Mouse (Mus musculus) urinary bladder, postnatal 14 days (tissue): Measurements from ENCODE around the gene Plaa.
"Not testable (repeated sequence)": the region's sequence is repeated elsewhere in the genome, so short reads cannot be mapped to it uniquely, and the experiment has no call there.

Experiments used
- DNase-seq: peaks from one replicate; pipeline ENCODE4 v3.0.0; 2021; ENCODE audit warnings: low spot score

Plaa gene

DNA sequence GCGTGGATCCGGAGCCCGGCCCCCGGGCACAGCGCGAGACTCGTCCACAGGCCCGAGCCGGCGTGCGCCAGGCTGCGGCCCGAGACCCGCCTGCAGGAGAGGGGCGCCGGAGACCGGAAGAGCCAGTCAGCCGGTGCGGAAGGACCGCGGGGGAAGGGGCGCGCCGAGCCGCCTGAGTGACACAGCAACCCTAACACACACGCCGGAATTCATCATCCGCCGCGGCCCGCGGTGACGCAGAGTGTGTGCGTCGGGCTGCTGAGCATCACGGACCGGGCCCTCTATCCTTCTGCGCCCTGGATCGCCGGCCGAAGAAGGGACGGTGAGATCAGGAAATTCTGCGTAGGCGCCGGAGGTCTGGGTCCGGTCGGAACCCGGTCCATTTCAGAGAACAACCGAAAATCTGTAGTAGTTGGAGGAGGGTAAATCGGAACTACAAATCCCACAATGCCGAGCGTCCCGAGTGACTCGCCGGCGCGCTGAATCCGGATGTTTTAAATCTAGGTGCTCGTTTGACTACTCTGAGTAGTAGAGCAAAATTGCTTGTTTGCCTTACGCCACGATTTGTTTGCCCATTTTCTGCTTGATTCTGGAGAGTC lies at the start of gene Plaa:
TSS of gene Plaa (minus strand) at position 214 of the 599 bp plus-strand sequence.
- peak; percentile 90 for DNase-seq

DNA sequence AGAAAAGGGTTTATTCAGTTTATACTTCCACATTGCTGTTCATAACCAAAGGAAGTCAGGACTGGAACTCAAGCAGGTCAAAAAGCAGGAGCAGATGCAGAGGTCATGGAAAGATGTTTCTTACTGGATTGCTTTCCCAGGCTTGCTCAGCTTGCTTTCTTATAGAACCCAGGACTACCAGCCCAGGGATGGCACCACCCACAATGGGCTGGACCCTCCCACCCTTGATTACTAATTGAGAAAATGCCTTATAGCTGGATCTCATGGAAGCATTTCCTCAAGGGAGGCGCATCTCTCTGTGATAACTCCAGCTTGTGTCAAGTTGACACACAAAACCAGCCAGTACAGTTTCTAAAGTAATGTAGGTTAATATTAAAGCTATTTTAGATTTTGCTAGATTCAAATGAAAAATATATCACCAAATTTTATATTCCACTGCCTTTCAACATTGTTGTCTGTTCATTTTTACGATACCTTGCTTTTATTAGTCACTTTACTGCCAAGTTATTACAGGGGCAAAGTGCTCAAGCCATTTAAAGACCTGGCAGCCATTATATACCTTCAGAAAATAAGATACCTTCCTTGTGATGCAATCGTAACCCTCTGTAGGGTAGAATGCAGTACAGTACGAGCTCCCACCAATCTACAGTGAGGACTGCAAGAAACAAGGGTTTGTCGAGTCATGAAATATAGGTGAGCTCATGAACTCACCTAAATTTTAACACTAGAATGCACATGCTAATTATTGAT lies 47.6 kb upstream of the Plaa start:
- DNase-seq, result not testable (repeated sequence)

DNA sequence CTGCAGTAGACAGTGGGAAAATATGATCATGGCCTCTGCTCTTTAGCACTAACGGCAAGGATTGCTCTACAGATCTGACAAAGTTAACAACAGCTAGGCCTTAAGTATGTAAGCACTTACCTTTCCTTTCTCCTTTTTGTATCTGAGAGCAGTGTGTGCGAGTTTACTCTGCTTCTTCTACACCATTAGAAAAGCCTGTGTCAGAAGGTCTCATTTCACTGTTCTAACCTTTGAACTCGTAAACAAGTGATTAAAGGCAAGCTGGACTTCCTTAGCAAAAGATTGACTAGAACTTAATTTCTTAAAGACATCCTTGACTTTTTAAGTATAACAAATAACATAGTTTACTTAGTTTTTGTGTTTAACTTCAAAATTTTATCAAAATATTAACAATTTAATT lies 46.9 kb upstream of the Plaa start, which contains the start of gene Lrrc19:
TSS of gene Lrrc19 (minus strand) at position 225 of the 400 bp plus-strand sequence.
- no peak for DNase-seq

DNA sequence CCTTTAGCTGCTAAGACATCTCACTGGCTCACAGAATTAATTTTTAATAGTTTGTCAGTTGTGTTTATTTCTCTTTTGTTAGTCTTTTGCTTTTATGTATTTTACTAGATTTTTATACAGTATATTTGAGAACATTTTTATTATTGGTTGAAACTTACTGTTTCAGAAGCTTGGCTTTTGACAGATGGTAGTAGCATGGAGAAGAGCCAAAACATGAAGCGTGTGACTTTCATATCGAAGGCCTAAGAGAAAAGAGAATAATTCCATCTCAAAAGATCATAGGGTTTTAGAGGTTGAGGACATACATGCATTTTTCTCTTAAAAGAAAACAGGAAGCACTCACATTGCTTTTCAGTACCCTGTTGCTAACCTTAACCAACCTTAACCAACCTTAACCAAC lies 40.1 kb upstream of the Plaa start:
- no peak for DNase-seq

DNA sequence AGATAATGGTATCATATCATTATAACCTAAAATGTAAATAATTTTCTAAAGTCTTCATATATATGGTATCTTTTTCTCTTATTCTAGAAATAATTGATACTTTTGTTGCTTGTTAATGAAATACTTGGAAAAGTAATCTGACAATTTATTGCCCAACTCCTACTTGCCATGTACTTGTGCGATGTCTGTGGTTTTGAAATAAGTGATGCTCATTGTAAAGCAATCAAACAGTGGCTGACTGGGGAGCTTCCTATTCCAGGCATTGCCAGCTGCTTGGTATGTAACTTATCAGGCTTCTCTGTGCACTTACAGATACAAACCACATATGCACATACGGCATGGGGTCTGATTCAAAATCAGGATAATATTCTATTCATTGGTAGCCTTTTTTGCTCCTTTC lies 17.0 kb upstream of the Plaa start:
- no peak for DNase-seq

DNA sequence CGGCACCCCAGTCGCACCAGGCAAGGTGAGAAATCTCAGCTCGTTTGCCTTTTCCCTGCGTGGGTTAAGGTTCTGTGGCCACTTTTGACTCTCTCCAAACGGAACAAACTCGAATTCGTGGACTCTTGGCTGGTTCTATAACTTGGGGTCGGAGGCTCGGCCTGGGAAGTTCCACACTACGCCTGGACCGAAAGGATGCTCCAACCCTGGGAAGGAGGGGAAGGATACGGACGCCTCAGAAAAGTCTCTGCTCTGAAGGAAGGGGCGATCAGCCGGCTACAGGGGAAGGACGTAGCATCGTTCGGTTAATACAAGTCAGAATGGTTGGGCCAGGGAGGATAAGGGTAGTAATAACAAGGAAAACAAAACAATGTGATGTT lies 11.6 kb upstream of the Plaa start:
- no peak for DNase-seq

DNA sequence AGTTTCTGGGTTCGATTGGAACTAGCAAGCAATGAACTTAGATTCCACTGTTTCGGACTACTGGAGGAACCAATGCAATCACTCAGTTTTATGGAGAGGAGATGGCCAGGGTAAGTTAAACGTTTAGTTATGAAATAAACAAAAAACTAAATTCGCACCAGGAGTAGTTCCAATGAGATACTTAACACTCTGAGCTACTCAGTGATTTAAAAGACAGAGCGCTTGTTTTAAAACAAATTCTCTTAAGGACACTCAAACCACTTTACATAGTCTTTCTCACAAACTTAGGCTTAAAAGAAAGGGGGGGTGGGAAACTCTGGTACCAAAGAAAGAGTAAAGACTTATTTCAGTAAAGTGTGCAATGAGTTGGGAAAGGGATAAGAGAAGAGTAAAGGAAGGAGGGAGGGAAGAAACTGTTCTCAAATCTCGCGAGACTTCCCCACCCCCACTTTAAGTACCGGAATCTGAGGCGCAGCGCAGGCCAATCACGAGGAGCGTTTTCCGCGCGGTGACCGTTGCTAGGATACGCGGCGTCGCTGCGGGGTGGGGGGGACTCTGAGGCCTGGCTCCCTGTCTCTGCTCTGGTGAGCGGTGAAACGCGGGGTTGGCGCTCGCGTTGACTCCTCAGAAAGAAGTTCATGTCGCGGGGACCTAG lies 11.1 kb upstream of the Plaa start, which contains the start of gene Ift74:
TSS of gene Ift74 (plus strand) at position 520 of the 655 bp plus-strand sequence.
- DNase-seq, result peak; percentile 96

DNA sequence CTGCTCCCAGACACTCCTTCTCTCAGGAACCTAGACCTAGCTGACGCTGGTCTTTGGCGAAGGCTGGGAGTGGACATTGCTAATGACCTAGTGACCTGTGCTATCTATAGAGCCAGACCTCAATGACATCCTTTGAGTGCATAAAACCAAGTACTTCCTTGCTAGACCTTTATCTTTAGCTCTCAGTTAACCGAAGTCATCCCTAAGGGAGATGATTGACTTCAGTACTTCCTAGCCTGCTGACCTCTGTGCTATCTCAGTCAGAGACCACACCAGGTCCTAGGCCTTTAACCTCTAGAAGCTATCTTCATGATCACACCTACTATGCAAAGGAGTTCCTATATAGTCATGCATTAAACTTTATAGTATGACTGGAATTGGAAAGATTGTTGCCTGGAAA lies 7.3 kb upstream of the Plaa start:
- no peak for DNase-seq

DNA sequence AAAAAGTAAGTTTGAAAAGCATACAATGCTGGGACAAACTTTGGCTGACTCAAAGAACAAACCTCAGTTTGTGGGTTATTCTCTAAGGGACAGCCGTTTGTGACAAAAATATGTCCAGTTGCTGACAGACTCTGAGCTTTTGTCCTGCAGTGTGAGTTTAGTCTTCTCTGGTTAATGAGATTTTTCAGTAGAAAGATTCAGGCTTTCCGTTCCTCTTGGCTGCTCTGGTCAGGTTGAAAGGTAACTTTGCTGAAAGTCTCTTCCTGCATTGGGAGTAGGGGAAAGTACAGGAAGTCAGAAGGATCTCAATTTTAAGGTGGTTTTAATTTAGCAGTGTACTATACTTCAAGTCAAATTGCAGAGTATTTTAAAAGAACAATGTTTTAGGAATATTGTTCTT lies 2.5 kb upstream of the Plaa start:
- DNase-seq, result no peak

DNA sequence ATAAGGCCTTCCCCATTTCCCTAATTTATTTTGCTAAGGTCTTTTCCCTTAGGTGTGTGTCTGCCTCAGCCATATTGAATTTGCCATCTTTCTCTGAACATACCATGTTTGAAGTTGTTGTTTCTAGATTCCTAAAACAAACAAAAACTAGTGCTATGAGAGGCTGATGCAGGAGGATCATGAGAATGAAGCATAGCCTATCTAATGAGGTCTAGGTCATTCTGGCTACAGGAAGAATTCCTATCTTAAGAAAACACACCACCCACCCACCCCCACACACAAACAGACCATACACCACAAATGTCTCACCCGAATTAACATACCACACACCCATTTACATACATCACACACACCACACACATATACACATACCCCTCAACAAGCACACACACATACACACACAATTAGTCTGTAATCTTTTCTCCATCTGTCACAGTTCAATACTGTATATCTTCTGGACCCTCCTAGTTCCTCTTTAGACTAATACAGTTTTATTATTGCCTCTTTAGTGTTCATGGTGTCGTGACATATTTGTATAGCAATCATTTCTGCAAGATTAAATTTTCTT lies 1.5 kb upstream of the Plaa start:
- DNase-seq, result no peak

DNA sequence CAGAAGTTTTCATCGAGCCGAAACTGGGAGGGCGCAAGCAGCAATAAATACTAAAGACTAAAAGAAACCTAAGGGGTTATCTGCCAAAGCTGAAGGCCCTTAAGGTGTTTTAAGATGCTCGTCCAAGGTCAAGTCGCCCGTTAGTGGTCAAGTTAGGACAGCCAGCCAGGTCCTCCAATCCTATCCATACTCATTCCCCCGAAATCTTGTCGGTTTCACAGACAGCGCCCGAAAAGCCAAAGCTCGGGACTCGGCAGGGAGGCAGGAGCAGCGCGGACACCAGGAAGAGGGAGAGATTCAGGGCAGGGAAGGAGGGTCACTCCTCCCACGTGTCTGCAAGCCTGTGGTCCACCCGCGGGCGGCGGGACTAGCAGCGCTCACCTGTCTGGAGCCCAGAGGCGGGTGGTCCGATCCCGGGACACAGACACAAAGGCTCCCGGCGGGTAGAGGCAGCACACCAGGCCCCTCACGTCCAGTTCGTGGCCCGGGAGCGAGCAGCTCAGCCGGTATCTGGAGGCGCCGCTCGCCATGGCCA lies 481 bp downstream of the Plaa start:
- peak; percentile 38 for DNase-seq

DNA sequence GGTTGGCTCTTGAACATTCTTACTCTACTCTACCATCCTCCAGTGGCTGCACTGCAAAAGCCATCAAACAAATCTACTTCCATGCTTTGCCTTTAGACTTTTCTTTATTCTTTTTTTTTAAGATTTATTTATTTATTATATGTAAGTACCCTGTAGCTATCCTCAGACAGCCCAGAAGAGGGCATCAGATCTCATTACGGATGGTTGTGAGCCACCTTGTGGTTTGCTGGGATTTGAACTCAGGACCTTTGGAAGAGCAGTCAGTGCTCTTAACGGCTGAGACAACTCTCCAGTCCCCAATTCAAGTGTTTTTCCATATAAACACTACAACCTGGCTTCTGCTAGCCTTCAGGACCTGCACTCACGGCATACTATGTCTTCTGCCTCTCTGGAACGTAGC lies 1.6 kb downstream of the Plaa start:
- DNase-seq, result no peak

DNA sequence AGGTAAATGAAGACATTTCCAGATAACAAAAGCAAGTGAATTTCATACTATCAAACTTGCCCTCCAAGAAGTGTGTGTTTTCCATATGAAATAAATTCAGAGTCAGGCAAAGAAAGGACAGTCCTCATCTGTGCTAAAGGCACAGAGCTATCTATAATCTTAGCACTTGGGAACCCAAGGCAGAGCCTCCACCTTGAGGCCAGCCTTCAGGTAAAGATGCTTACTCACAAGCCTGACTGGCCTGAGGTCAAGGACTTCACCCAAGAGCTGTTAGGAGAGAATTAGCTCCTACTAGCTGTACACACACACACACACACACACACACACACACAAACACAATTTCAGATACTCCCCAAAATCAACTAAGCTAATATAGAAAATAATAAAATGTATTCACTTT lies 10.3 kb downstream of the Plaa start:
- no peak for DNase-seq

DNA sequence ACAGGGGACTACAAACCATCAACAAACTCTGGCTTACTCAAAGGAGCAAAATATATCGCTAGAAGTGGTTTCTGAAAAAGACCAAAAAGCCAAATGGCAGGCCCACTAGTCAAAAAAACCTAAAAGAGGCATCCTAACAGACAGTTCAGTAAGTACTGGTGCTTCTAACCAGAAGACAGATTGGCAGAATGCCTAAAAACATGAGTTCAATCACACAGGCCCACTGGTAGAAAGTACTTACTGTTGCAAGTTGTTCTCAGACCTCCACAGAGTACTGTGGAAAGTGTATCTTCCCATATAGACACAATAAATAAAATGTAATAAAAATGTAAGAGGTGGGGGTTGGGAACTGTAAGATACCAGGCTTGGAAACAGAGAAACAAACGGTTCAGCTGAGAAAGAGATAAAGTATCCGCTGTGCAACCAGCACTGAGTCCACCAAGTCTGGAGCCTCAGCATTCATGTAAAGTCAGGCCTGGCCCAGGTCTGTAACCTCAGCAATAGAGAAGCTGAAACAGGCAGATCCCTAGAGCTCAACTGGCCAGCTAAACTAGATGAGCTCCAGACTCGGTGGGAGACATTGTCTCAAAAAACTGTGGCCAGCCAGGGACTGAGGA lies 11.2 kb downstream of the Plaa start:
- no peak for DNase-seq

DNA sequence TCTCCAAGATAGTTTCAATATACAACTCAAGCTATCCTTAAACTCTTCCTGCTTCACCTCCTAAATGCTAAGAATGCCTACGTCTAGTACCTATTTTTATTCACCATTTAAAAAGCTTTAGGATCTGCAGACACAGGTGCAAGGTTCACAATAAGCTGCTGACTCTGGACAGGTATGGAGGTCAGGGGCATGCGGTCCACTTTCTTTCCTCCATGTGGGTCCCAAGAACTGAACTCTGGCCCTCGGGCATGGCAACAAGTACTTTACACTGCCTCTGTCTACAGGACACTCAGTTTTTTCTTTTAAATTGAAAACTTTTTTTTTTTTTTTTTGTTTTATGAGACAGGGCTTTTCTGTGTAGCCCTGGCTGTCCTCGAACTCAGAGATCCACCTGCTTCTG lies 30.4 kb downstream of the Plaa start:
- no peak for DNase-seq

DNA sequence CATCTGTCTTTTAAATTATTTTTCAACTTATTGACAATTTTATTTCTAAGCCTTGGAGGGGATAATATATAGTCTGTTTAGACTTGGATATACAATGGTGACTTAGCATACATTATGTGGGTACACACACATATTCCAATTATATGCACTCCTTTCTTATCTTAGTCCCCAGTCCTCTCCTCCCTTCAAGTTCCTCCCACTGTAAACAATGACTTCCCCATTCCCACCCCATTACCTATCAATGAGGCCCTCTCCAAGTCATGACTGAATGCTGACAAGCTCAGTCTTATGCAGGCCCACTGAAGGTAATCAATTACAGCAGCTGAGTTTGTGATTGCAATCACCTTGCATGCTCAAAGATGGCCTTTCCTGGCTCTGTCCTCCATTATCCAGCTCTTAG lies 38.7 kb downstream of the Plaa start:
- no peak for DNase-seq

DNA sequence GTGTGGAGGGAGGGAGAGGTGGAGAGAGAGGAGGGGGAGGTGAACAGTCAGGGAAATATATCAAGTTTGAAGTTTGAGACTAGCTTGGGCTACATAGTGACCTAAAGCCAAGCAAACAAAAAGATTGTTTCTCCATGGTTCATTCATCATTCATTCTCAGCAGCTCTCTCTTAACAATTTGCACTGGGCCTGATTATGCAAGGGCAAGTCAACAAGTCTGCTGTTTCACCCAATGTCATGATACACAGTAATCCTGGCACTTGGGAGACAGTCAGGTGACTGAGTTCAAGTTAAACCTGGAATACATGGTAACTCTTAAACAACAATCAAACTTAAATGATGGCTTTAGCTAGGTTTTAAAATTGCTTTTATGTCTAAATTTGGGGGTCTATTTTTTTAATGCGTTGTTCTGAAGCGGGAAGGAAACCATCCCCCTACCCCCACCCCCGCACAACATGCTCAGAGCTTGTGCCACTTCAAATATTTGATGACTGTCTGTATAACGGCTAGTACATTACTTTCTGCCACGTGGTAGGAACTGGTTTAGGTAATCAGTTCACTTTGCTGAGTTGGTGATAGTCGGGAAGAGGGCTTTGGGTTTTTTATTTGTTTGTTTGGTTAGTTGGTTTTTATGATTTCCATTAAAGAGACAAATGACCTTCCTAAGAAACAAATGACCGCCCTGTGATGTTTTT lies 40.9 kb downstream of the Plaa start:
- no peak for DNase-seq

DNA sequence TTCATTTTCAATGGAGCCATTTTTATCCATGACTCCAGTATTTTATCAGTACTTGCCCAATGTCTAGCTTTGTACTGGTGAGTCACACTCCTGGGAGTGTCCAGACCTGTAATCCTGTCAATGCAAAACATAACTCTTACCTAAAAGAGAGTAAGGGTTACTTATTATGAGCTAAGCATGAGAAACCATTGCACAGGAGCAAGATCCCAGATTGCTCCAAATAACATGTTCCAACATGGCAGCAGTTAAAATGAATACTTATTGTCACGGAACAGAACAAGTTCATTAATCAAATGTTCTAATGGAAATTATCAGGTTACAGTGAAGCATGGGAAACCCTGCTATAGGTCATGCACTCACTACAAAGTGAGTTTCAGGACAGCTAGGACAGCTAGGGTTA lies 42.7 kb downstream of the Plaa start:
- no peak for DNase-seq

DNA sequence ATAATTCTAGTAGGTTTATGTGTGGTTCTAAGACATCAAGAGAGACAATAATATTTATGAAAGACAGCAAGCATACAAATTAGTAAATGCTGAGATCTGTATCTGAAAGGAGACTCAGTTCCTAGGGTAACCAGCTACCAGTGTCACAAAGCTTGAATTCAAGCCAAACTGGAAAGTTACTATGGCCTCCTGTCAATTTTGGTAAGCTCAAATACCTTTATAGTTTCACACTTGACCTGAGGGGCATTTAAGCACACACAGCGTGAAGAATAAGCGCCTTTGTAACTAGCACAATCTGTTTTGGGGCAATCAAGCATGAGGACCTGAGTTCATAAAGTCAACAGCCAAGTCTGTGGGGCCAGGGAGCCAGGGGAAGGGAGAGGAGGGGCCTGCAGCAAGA lies 43.8 kb downstream of the Plaa start:
- DNase-seq, result no peak

DNA sequence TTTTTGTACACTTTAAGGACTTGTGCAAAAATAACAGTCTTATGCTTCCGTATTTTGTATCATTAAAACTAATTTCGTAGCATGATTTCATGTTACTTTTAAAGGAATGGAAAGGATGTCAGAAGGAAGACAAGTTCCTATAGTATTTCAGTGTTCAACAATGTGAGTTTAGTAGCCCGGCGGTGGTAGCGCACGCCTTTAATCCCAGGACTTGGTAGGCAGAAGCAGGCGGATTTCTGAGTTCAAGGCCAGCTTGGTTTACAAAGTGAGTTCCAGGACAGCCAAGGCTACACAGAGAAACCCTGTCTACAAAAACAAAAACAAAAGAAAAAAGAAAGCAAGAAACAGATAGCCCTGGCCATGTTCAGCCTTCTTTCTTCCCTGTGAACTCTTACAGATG lies 45.9 kb downstream of the Plaa start:
- no peak for DNase-seq

DNA sequence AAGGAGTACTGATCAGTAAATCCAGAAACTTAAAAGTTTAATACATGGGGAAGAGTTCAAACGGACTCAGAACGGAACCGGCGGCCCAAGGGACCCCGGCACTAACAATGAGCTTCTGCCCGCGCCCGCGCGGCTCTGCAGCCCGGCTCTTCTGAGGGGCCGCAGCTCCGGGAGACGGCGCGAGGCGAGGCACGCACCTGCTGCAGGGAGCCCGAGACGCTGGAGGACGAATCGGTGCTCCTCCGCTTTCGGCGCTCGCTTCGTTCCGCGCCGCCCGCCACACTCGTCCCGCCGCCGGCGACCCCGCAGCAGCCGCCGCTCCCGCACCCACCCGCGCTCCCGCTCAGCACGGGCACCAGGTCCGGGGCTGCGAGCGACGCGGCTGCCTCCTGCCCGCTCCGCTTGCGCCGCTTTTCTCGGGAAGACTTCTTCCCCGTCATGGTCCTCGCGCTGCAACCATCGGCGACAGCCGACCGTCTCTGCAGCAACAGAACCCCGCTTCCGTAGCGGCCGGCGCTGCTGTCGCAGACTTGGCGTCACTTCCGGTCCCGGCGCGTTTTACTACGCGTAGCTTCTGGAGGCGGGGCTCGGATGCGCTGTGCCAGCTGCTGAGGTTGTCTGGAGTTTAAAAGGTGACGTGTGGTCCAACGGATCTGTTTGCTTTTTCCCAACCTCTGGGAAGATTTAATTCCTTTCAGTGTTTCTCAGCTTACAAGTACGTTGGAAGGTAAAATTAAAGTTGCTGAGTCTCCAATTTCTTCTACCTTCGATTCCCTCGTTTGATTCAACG lies 46.6 kb downstream of the Plaa start, which contains the start of the genes Gm10306 and Caap1:
TSS of gene Gm10306 (plus strand) at position 282 of the 790 bp plus-strand sequence.
TSS of gene Caap1 (minus strand) at position 532 of the 790 bp plus-strand sequence.
- DNase-seq, result peak; percentile 95
